Mouse (Mus musculus) retina, embryonic 14.5 days (tissue): Measurements from ENCODE around the gene Enpp1.

Experiments
- DNase-seq: peaks from one replicate; pipeline ENCODE4 v3.0.0-alpha.2; 2015; ENCODE audit warnings: low spot score

The Enpp1 gene

DNA sequence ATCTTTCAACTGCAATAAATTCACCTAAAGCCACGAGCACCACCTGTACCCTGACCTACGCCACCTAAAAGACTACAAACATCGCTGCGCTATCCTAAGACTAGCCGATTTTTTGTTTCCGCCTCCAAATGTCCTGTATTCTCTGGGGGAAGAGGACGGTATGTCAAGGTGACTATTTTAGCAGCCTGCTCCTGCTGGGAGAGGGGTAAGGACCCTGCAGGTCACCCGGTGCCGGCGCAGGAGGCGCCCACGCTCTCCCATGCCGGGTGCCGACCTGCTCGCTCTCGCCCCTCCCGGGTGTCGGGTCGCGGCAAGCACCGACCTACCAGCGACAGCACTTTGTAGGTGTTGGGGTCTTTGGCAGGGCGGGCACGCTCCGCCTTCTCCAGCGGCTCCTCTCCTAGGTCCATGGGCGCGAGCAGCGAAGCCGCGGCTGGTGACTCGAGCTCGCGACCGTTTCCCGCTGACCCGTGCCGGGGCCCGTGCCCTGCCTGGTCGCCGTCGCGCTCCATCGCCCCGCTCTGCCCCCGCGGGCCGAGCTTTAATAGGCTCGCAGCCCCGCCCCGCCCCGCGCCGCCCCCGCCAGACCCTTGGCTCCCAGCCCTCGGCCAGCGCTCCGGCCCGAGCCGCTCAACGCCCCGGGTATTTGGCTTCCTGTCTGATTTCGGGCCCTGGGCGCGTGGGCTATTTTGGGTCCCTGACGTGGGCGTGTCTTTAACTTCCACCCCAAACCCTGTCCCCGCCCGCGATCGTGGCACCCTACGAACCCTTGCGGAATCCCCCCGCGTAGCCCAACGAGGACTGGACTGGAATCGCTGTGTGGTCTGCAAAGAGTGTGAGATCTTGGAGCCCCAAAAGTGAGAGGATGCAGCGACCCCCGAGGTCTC is at the start of gene Enpp1:
TSS of gene Enpp1 (minus strand) at position 680 of the 887 bp plus-strand sequence.
- peak; percentile 56 for DNase-seq

DNA sequence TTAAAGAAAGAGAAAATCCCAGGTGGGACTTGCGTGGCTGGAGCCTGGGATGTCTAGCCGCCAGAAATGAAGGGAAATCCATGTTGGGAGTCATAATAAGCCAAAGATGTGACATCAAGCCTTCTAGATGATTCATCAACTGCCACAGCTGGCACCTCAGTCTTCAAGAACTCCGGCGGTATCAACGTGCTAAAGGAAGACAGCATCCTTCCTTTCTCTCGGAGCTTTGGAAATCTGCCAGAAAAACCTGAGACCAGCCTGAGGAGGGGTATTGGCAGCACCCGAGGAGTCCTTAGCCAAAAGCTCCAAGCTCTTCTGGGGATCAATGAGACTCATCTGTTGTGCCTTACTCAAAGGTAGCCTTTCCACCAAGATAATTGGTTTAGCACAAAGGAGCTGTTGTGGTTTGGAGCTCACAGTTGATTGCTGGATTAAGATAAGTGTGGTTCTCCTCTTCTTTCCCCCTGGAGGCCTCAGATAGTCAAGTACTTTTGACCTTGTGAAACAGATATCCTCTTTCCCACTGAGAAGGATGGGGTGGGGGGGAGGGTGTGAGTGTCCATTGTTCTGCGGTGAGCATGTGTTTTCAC is 46.5 kb upstream of the Enpp1 start:
- no peak for DNase-seq

DNA sequence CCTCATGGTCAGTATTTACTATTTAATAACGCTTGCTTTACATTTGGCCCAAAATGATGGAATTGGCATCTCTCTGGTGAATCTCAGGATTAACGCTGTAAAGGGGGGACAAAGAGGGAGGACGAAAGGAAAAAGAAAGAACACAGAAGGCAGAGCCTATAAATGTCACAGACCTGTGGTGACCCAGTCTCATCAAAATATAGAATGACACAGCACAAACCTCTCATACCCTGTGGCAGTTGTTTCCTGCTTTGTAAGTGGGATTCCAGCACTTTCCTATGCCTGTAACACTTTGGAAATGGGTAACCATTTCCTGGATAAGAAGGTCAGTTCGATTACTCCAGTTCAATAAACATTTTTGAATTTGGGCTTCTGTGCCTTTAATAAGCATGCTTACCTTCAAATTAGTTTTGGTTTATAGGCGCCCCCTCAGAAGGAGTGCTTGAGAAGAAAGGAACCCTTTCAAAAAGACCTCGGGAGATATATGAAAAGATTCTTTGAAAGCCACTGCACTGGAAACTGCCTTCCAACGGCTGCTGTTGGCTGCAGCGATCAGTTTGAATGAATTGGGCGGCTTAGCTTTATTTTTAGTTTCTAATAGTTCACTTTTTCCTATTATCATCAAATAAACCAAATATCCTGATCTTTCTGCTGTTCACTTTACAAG is 43.0 kb upstream of the Enpp1 start:
- DNase-seq: peak; percentile 25

DNA sequence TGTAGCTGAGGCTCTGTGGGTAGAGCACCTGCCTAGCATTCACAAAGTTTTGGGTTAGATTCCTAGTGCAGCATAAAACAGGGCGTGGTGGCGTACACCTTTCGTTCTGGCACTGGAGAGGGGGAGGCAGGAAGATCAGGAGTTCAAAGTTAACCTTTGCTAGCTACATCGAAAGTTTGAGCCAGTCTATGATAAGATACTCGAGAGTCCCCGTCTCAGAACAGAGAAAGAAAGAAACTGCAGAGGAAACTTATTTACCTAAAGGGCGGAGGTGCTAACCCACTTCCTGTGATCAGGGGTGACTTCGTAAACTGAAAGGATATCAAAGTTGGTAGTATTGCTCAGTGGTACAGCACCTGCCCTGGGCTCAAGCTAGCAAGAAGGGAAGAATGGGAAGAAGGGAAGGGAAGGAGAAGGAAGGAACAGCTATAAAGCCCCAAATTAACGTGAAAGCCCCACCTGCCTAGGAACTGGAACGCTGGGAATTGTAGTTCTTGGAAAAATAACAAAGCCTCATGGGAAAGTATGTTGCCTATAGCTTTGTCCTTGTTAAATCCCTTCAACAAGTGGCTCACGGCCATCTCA is 42.4 kb upstream of the Enpp1 start:
- no peak for DNase-seq

DNA sequence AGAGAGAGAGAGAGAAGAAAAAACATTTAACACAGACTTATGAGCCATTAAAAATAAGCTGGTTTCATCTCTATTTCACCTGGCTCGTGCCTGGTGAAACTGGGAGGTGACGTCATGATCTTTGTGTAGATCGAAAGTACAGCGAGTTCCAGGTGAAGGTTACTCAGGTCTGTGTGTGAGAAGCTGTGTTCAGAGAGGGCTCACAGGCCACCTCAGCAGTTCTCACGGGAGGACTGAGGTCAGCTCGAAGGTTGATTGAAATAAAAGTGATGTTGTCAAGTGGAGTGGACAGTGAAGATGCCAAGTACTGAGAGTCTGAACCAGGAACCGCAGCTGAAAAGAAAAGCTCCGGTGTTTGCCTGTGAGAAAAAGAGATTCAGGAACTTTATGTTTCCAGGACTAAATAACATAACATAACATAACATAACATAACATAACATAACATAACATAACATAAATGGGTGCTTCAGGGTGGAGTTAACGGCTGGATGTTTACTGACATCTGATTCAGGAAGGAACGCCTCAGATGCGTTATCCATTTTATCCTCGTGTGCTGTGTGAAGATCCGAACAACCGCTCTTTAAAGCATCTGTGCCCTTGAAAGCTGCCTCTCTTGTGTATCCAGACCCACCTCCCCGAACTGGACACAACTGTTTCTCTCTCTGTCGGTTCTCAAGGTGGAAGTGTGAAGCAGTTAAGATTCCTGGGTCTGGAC is 41.7 kb upstream of the Enpp1 start:
- DNase-seq: no peak

DNA sequence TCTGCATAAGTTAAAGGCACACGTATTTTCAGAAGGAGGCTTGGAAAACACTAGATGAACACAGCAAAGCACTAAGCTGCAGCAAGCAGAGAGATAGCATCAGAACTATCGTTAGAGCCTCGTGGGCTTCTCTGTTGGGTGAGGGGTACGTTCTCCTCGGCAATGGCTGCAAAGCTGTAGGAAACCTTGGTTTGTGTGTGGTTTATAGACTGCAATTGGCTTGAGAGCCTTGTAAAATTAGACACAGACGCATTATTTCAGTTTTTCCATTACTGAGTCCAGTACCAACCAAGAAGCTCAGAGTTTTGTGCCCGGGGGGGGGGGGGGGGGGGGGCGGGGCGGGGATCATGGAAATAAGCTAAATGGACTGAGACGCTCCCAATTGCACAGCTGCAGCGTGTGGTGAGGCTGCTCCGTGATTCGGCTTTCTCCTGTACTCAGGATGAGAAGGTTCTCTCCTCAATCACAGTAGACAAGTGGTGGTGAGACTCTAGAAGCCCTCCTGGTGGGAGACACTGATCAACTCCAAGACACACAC is 31.1 kb upstream of the Enpp1 start:
- no peak for DNase-seq

DNA sequence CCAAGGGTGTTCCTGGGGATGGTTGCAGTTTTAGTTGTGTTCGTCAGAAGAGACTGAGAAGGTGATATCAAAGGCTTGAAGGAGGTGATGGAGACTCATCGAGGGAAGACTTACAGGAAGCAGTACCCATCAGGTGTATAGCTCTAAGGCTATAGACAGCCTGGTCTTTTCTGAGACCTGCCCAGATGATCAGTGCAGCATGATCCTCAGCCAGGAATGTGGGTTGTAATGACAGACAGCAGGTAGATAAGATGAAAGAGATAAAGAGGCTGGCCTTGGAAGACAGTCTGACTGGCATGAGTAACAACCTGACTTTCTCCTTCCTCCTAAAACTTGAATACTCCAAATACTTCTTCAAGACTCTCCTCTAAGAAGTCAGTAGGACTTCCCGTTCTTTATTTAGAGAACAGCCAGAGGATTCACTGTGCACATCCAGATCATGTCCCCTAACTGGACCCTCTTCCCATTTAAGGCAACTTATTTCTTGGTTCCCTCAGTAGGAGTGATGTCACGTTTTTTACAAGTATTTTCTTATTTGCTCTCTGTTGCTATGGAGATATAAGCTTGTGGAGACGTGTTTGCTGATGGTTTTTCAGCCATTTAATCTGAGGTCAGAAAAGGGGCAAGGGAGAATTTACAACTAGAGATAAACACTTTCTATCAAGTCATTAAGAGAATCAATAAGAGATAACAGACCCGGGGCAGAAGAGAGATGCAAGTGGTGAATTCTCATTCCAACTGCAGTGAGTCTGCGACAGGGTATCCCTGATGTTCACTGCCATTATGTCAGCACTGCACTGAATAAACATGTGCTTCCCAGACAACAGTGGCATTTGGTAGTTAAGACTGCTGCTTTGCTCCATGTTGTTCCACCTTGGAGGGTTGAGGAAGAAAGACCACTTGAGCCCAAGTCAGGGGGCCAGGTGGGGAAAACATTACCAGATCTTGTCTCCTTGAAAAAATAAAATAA is 29.6 kb upstream of the Enpp1 start:
- DNase-seq: no peak

GRCm38 (mm10) chr10:24739171-24739570 is 27.2 kb upstream of the Enpp1 start:
- DNase-seq: no peak

DNA sequence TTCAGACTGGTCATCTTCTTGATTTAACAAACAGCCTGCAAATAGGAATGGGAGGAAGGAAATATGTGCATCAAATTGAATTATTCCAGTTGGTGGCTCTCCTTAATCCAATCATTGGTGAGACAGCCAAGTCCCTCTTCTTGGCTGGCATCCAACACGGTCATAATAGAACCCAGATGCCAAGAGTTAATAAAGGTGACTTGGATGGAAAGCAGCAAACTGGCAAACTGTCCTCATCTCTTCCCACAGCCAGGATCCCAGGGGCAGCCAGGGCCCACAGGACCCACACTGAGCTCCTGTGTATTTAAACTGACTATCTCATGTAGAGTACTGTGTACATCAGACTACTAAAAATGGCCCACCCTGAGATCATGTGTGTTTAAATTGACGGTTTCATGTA is 26.5 kb upstream of the Enpp1 start:
- DNase-seq: peak; percentile 11

DNA sequence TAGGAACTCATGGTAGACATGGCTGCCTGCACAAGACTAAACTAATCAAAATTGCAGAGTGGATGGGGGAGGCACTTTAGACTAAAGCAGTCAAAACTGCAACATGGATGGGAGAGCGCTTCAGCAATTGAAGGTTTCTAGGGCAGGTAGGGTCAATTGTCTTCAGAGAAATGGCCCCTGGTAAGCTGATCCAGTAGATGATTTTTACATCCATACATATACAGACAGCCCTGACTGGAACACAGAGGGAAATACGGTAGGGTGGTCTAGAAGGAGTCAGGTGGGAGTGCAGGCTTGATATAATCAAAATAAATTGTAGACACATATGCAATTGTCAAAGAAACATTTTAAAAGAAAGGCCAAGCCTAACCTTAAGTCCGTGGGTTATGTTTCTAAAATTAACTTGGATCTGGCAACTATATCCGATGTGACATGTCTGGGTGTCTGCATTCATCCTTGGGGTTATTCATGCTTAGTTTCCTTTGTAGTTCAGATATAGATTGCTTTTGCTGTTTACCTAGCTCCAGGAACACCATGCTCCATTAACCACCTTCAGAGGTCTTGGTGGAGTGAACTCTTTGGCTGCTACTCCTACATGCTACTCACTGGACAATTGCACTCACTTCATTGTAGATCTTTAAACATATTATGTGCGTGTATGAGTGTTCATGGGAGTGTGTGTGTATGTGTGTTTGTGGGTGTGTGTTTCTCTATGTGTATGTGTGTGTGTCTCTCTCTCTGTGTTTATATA is 23.2 kb upstream of the Enpp1 start:
- DNase-seq: no peak

DNA sequence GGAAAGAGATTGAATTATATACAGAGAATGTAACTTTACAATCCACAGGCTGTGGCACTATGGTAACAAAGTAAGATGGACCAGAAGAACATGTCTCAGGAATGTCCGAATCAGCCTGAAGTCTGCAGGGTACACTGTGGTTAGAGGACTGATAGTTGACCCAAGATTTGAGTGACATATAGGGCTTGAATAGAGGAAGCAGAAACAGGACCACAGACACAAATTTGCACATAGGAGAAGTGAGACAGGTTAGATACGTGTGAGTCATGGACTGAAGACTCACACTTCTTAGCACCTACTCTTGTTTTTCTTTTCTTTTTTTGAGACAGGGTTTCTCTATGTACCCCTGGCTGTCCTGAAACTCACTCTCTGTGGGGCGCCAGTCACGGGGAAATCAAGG is 15.5 kb upstream of the Enpp1 start:
- DNase-seq: no peak

- DNase-seq: no peak
These were observed 13.2 kb upstream of the Enpp1 start for GRCm38 (mm10) chr10:24725197-24725596.

GRCm38 (mm10) chr10:24721841-24722240 is 9.9 kb upstream of the Enpp1 start:
- DNase-seq: no peak

- DNase-seq: no peak
These were observed 7.4 kb upstream of the Enpp1 start for GRCm38 (mm10) chr10:24719383-24719782.

DNA sequence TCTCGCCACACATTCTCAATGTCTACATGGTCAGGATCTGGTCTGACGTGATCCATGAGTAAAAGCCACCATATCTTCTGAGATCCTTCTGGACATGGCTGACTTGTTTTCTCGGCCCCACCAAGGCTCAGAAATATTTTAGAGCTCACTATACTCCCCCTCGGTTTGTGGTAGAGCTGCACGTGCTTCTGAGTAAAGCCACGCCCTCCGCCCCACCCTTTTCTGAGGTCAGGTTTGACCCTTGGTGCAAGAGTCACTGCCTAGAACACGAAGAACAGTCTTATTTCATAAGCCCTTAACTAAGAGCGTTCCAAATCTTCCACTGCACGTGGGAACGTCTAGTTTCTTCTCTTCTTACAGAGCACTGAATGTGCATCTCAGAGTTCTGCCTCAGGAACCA is 6.8 kb upstream of the Enpp1 start:
- DNase-seq: no peak

GRCm38 (mm10) chr10:24718058-24718457 is 6.1 kb upstream of the Enpp1 start:
- DNase-seq: no peak

DNA sequence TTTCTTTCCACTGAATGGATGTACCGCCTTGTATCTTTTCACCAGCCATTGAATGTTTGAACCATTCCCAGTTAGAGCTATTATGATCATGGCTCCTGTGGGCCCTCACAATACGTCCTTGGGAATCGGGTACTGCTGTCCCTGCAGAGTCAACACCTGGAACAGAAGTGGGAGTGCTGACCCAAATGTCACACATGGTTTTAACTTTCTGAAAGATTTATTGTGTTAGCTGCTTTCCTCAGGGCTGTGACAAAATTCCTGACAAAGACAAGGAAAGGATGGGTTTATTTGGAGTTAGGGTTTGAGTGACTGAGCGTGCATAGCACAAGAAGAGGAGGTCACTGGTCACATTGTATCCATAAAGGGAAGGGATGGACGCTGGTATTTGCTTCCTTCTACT is 4.3 kb upstream of the Enpp1 start:
- DNase-seq: no peak

DNA sequence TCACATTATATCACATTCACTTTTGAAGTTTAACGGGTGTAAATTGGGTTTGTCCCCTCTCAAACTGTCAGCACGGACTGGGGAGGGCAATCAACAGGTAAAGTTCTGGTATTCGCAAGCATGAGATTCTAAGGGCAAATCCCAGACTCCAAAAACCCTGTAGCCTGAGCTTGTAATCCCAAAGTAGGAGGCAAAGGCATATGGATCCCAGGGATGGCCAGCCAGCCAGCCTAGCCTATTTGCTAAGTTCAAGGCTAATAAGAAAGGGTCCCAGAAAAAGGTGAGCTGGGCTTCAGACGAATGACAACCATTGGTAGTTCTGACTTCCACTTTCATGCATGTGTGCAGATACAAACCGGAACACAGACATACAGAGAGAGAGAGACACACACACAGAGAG is 942 bp upstream of the Enpp1 start:
- DNase-seq: no peak

DNA sequence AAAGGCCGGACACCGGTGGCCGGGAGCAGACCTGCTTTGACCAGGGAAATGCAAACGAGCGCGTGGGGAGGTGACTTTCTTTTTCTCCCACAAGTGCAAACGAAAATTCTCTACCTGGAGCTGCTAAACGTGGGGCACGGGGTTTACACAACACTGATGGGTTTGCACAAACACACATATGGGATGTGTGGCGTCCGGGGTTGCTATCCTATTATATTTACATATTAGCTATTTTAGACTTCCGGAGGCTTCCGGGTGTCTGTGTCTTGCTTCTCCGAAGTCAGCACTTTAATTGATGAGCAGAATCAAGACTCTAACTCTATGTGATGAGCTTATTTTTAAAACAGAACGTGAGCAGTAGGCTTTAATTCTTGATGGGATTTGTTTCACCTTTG is 405 bp upstream of the Enpp1 start:
- no peak for DNase-seq

DNA sequence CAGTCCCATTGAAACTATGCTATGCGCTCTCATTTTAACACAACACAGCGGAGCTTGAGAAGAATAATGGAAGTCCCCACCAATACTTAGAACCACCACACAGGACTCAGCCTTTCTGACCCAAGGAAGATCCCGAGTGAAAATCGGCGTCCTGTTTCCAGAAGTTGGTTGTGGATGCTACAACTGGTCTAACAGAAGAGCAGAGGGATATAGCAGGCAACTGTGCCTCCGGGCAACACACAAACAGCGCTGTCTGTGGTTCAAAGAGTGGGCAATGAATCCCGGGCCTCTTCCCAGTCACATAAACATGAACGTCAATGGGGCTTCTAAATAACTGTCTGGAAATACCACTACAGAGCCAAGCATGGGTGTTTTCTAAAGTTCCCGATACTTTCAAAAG is 888 bp downstream of the Enpp1 start:
- no peak for DNase-seq
